Mouse (Mus musculus): ENCODE measurements around the gene Ctsw. TPM values are rescaled to one million over a fixed set of nuclear protein-coding genes. Genes with fewer than 3 reads are reported as not detected.

The Ctsw gene
- polyA plus RNA-seq, 1 experiment from 2014 or later = 1.7 TPM

DNA sequence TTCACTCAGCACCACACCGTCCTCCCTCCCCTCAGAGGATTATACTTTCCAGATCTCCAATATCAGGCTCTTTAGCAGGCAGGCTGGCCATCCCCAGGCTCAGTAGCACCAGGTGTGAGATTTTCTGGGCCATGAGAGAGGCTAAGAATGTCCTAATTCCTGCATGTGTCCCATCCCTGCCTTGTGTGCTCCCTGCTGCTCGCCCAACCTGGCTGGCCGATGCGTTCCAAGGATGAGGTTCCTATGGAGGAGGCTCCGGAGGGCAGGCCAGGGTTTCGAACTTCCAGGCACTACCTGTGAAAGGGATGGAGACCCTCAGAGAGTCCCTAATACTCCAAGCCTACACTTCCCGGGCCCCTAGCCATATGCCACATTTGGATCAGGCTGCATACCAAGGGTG is 17.5 kb upstream of the Ctsw start:
- Histone ChIP-seq H3K27me3 (ENCODE audit: low read depth, poor library complexity, severe bottlenecking) (no peaks in the 10 kb centered on the region), H3K4me1 (peaks cover 34% of the 10 kb centered on the region), H3K36me3 (peaks cover 58% of the 10 kb centered on the region), H3K4me3 (no peak overlapping the region), H3K9me3 (replicated peaks) (no peaks in the 10 kb centered on the region), H3K27ac (replicated peaks) (no peak overlapping the region)
- 93% methylated on average over 7 of the region's 7 CpGs for WGBS
- DNase-seq (ENCODE audit: low spot score) = no peak

DNA sequence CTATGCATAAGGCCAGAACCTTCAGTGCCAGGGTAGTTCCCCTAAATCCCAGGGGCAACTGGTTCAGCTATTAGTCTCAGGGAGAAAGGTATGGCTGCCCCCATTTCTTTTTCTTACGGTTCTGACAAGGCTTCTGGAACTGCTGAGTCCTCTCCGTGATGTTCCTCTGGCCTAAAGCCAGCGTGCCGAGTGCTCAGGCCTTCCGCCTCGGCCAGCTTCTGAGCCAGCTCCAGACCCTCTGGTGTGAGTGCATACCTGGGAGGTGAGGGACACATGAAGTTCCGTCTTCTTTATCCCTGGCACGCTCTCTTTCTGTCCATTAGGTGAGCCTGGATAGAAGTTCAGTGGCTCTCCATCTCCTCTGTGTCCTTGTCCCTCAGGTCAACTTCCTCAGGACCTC is 17.1 kb upstream of the Ctsw start:
- 93% methylated on average over 8 of the region's 8 CpGs for WGBS
- no peak overlapping the region for H3K27ac ChIP-seq (replicated peaks)
- H3K36me3 ChIP-seq = peaks cover 63% of the 10 kb centered on the region
- H3K9me3 ChIP-seq (replicated peaks) = no peaks in the 10 kb centered on the region
- H3K27me3 ChIP-seq (ENCODE audit: low read depth, poor library complexity, severe bottlenecking) = no peaks in the 10 kb centered on the region
- H3K4me3 ChIP-seq = no peak overlapping the region
- H3K4me1 ChIP-seq = peaks cover 34% of the 10 kb centered on the region
- DNase-seq (ENCODE audit: low spot score) = no peak

DNA sequence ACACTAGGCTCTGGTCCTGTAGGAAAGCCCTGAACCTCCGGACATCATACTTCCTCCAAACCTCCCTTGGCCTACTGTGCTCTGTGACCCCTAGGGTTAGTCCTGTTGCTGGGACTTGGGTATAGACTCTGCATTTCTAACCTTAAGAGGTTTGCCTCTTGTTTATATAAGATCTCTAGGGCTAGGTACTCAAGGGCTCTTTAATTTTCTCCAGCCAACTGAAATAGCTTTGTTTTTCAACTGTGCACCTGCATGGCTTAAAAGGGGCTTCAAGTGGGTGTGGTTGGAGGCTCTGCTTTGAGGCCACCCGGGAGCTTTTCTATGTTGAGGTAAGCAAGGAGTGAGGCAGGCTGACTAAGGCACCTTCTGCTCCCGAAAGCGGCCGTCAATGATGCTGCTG is 16.2 kb upstream of the Ctsw start:
- Histone ChIP-seq H3K4me3 (no peak overlapping the region), H3K27ac (replicated peaks) (no peak overlapping the region), H3K27me3 (ENCODE audit: low read depth, poor library complexity, severe bottlenecking) (no peaks in the 10 kb centered on the region), H3K36me3 (peaks cover 70% of the 10 kb centered on the region), H3K4me1 (peaks cover 26% of the 10 kb centered on the region), H3K9me3 (replicated peaks) (no peaks in the 10 kb centered on the region)
- no peak for DNase-seq (ENCODE audit: low spot score)
- 94% methylated on average over 5 of the region's 5 CpGs for WGBS

DNA sequence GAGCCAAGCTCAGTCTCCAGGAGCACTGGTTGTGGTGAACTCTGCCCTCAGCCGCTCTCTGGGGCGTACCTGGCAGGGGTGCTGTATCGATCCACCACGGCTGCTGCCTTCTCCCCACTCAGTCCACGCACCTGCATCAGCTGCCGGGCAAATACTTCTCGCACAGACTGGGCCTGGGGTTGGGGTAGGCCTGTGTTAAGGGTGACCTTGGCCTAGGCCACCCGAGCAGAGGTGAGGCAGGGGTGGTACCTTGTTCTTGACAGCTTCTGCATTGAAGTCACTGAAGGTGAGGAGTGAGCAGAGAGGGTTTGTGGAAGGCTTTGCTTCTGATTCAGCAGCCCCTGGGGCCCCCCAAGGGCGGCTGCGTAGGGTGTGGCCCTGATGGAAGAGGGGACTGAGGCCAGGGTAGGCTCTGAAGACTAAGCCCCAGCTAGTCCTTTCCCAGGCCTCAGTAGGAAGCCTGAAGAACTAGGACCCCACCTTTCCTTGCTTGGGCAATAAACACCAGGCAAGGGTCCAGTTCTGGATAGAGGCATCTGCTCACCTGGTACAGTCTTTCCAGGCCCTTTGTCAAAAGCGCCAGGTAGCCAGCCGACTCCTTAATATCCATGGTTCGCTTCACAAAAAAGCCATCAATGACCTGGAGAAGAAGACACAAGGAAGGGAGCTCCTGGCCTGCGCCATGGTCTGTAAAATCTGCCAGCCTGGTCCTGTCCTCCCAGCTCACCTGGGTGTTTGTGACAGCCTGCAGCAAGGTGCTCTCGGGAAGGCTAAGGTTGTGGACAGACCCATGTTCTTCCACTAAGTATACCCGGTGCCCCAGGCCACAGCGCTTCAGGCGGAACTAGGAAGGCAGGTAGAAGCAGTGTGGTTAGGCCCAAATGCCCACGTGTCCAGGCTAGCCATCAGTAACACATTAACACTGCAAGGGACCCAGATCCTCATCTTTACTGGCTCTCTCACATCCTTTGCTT is 15.4 kb upstream of the Ctsw start:
- Histone ChIP-seq H3K4me1 (peaks cover 20% of the 10 kb centered on the region), H3K9me3 (replicated peaks) (no peaks in the 10 kb centered on the region), H3K27ac (replicated peaks) (no peak overlapping the region), H3K27me3 (ENCODE audit: low read depth, poor library complexity, severe bottlenecking) (no peaks in the 10 kb centered on the region), H3K4me3 (no peak overlapping the region), H3K36me3 (peaks cover 79% of the 10 kb centered on the region)
- DNase-seq (ENCODE audit: low spot score) = no peak
- 96% methylated on average over 19 of the region's 19 CpGs for WGBS

DNA sequence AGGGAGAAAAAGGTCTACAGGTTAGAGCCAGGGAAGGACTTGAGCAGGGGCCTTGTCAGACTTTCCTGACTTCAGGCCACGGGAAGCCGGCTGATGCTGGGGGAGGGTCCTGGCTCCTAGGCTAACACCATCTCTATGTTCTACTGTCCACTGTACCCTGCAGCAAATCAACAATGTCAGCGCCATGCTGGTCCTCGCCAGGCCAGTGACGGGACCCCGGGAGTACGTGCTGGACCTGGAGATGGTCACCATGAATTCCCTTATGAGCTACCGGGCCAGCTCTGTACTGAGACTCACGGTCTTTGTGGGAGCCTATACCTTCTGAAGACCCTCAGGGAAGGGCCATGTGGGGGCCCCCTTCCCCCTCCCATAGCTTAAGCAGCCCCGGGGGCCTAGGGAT is 13.1 kb upstream of the Ctsw start:
- Histone ChIP-seq H3K9me3 (replicated peaks) (no peaks in the 10 kb centered on the region), H3K36me3 (peaks cover 91% of the 10 kb centered on the region), H3K27ac (replicated peaks) (no peak overlapping the region), H3K27me3 (ENCODE audit: low read depth, poor library complexity, severe bottlenecking) (no peaks in the 10 kb centered on the region), H3K4me1 (0 out of 2 replicates have a peak, but pooled peaks cover under 1% of the 10 kb centered on the region), H3K4me3 (no peak overlapping the region)
- DNase-seq (ENCODE audit: low spot score) = no peak
- 93% methylated on average over 10 of the region's 10 CpGs for WGBS

DNA sequence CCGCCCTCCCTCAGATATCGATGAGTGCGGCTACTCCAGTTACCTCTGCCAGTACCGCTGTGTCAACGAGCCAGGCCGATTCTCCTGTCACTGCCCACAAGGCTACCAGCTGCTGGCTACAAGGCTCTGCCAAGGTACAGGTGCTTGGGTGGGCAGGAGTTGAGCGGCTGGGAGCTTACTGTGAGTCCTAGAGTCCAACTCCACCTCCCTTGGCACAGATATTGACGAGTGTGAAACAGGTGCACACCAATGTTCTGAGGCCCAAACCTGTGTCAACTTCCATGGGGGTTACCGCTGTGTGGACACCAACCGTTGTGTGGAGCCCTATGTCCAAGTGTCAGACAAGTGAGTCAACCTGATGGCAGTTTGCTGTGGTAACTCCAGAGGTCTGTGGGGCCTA is 11.7 kb upstream of the Ctsw start:
- H3K4me1 ChIP-seq = peaks cover 11% of the 10 kb centered on the region
- H3K36me3 ChIP-seq = peaks cover 78% of the 10 kb centered on the region
- H3K9me3 ChIP-seq (replicated peaks) = no peaks in the 10 kb centered on the region
- no peak overlapping the region for H3K27ac ChIP-seq (replicated peaks)
- peaks cover 10% of the 10 kb centered on the region; the same call in 1 of the 2 replicates for H3K27me3 ChIP-seq (ENCODE audit: low read depth, poor library complexity, severe bottlenecking)
- H3K4me3 ChIP-seq = no peak overlapping the region
- WGBS = 93% methylated on average over 10 of the region's 10 CpGs
- no peak for DNase-seq (ENCODE audit: low spot score)

DNA sequence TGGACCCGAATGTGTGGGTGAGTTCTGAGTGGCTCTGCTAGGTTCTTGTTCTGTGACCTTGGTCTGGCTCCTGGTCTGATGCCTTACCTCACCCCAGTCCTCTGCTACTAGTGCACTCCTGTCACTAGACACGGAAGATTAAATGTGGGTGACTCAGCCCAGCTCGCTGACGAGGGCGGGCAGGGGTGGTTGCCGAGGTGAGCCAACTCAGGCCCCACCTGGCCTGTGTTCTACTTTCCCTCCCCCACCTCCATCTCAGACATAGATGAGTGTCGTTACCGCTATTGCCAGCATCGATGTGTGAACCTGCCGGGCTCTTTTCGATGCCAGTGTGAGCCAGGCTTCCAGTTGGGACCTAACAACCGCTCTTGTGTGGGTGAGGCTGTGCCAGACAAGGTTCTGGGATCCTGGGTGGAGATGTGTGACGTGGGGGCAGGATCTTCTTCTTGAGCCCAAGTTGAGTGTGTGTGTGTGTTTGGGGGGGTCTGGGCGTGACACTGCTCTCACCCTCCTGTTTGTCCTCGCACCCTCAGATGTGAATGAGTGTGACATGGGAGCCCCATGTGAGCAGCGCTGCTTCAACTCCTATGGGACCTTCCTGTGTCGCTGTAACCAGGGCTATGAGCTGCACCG is 9.5 kb upstream of the Ctsw start:
- 93% methylated on average over 18 of the region's 18 CpGs for WGBS

DNA sequence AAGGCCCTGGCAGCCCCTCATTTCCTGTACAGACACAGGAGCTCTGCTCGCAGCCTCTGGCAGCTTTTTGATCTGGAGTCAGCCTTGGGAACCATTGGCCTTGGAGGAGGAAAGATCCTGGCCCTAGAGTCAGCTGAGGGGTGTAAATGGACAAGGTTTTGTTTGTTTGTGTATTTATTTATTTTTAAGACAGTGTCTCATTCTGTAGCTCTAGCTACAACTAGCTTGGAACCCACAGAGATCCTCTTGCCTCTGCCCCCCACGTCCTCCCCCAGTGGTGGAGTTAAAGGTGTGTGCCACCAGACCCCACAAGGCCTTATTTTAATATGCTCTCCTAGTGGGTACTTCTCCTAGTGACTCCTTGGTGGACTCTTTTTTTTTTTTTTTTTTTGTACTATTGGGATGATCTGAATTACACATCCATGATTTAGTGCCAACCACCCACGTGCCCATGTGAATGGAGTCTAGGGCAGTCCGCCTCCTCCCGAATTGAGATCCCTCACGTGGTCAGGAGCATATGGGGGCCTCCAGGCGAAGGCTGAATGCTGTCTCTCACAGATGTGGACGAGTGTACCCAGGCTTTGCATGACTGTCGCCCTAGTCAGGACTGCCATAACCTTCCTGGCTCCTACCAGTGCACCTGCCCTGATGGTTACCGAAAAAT is 8.8 kb upstream of the Ctsw start:
- Histone ChIP-seq H3K4me1 (peaks cover 27% of the 10 kb centered on the region), H3K9me3 (replicated peaks) (no peaks in the 10 kb centered on the region), H3K36me3 (peaks cover 49% of the 10 kb centered on the region), H3K4me3 (no peak overlapping the region), H3K27me3 (ENCODE audit: low read depth, poor library complexity, severe bottlenecking) (peaks cover 10% of the 10 kb centered on the region; the same call in 1 of the 2 replicates), H3K27ac (replicated peaks) (no peak overlapping the region)
- 89% methylated on average over 10 of the region's 10 CpGs for WGBS
- DNase-seq (ENCODE audit: low spot score) = no peak

More for the DNA sequence above, 9.5 kb upstream of the Ctsw start:
- Histone ChIP-seq H3K27ac (replicated peaks) (no peak overlapping the region), H3K4me3 (peak overlapping the region; percentile 7; the same call in 1 of the 2 replicates), H3K27me3 (ENCODE audit: low read depth, poor library complexity, severe bottlenecking) (peaks cover 10% of the 10 kb centered on the region; the same call in 1 of the 2 replicates), H3K4me1 (peaks cover 27% of the 10 kb centered on the region), H3K36me3 (peaks cover 55% of the 10 kb centered on the region), H3K9me3 (replicated peaks) (no peaks in the 10 kb centered on the region)
- no peak for DNase-seq (ENCODE audit: low spot score)

DNA sequence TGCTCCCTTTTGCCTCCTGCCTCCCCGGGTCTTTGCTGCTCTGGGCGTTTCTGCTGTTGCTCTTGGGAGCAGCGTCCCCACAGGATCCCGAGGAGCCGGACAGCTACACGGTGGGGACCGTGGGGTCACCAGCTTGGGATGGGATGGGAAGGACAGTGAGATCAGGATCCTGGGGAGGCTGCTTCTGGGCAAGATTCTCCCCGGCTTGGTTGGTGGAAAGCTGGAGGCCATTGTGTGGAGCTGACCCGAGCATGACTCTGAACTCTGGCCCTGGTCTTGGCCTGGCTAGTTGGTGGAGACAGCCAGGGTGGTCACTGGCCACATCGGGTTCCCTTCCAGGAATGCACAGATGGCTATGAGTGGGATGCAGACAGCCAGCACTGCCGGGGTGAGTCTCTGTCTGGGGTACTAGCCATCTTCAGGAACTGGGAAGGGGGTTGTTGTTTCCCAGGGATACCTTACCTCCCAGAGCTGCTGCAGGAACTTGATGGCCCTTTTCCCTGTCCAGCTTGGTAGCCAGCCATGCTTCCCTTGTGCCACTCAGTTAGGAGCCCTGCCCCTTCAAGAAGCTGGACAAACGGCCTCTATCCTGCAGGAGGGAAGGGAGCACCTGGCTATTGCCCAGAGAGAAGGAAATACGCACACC is 6.9 kb upstream of the Ctsw start:
- DNase-seq (ENCODE audit: low spot score) = no peak

DNA sequence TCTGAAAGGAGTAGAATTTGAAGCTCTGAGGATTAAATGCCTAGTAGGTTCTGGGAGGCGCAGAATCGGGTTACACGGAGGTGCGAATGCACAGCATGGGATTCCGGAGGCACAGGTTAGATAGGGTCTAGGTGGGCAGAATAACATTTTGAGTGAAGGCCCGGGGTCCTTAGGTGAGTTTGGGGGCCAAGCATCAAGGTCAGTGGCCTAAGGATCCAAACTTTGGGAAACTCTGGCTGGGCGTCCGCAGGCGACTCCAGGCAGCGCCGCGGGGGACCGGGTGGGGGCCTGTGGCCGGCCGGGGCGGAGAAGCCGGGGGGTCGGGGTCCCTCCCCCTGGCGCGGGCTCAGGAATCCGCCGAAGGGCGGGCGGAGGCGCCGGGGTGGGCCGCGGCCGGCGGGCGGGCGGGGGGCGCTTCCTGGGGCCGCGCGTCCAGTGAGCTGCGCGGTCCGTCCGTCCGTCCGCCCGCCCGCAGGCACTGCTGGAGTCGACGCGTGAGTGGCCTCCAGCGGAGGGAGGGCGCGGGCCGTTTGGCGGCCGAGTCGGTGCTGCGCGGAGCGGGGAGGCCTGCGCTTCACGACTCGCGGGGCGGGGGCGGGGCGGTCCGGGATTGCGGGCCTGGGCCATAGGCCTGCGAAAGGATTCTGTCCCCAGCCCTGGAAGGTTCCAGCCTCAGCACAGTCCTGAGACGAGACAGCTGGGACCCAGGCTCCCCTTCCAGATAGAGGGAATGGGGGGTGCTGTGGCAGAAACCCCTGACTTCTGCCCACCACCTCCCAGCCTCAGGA is 6.2 kb upstream of the Ctsw start:
- peak; percentile 65 for DNase-seq (ENCODE audit: low spot score)
- Histone ChIP-seq H3K9me3 (replicated peaks) (no peaks in the 10 kb centered on the region), H3K27me3 (ENCODE audit: low read depth, poor library complexity, severe bottlenecking) (peaks cover 10% of the 10 kb centered on the region; the same call in 1 of the 2 replicates), H3K4me3 (peak overlapping the region; percentile 68), H3K27ac (replicated peaks) (peak overlapping the region; percentile 90), H3K4me1 (peaks cover 27% of the 10 kb centered on the region), H3K36me3 (peaks cover 23% of the 10 kb centered on the region)
- WGBS = under 1% methylated on average over 57 of the region's 68 CpGs

More for the DNA sequence above, 6.9 kb upstream of the Ctsw start:
- Histone ChIP-seq H3K4me3 (peak overlapping the region; percentile 68), H3K36me3 (peaks cover 29% of the 10 kb centered on the region), H3K9me3 (replicated peaks) (no peaks in the 10 kb centered on the region), H3K27me3 (ENCODE audit: low read depth, poor library complexity, severe bottlenecking) (peaks cover 10% of the 10 kb centered on the region; the same call in 1 of the 2 replicates), H3K27ac (replicated peaks) (peak overlapping the region; percentile 90), H3K4me1 (peaks cover 27% of the 10 kb centered on the region)
- WGBS = 27% methylated on average over 13 of the region's 13 CpGs

DNA sequence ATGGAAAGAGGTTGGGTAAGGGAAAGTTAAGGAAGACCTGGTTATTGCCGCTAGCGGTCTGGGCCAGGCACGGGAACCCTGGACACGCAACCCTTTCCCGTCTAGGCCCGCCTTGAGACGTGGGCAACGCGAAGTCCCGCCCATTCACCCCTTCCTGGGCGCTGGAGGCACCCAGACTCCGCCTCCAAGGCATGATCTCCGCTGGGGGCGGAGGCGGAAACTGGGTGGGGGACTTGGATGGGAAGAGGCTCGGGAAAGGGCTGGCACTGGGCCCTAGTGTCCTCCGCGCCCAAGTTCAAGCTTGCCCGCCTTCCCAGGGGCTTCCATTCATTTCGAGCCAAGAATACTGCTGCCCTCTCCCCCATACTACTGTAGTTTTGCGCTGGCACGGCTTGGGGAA is 5.4 kb upstream of the Ctsw start, which contains the start of gene Efemp2:
TSS of gene Efemp2 (plus strand) at position 235 of the 400 bp plus-strand sequence.
- Histone ChIP-seq H3K9me3 (replicated peaks) (no peaks in the 10 kb centered on the region), H3K27me3 (ENCODE audit: low read depth, poor library complexity, severe bottlenecking) (peaks cover 10% of the 10 kb centered on the region; the same call in 1 of the 2 replicates), H3K36me3 (peaks cover 16% of the 10 kb centered on the region), H3K27ac (replicated peaks) (peak within 1 kb of the TSS; percentile 90), H3K4me3 (peak within 1 kb of the TSS; percentile 68), H3K4me1 (peaks cover 27% of the 10 kb centered on the region)
- WGBS = 2% methylated on average over 22 of the region's 22 CpGs
- DNase-seq (ENCODE audit: low spot score) = peak; percentile 80
